Mouse (Mus musculus) hindbrain, embryonic 12.5 days (tissue): ENCODE results near the gene Evc2. TPM values are rescaled to one million over a fixed set of nuclear protein-coding genes. Genes with fewer than 3 reads are reported as not detected.
A peak's percentile ranks its signal among the peaks of the same experiment; 100 is the strongest.

ENCODE experiments used
- ATAC-seq: fragments of 200-750 bp; cut with Nextera tagmentation; 2 replicates; pipeline ENCODE4 v1.8.0; 2017; ENCODE audit warnings: moderate TSS enrichment; ENCODE audit not compliant: low FRiP score
- H3K27ac ChIP-seq: fragments of 300-500 bp; sonication (generic); 2 replicates; pipeline ENCODE4 v1.5.1; 2016; ENCODE audit warnings: mild to moderate bottlenecking
- H3K27me3 ChIP-seq: fragments of 300-500 bp; sonication (generic); 2 replicates; pipeline ENCODE4 v1.6.1; 2016; ENCODE audit warnings: mild to moderate bottlenecking
- H3K36me3 ChIP-seq: fragments of 300-500 bp; sonication (generic); 2 replicates; pipeline ENCODE4 v1.6.1; 2016; ENCODE audit warnings: mild to moderate bottlenecking
- H3K4me1 ChIP-seq: fragments of 300-500 bp; sonication (generic); 2 replicates; pipeline ENCODE4 v1.6.1; 2016
- H3K4me2 ChIP-seq: fragments of 300-500 bp; sonication (generic); replicated peaks from 2 replicates; pipeline ENCODE4 v1.6.1; 2016; ENCODE audit warnings: mild to moderate bottlenecking
- H3K4me3 ChIP-seq: fragments of 300-500 bp; sonication (generic); 2 replicates; pipeline ENCODE4 v1.5.1; 2016; ENCODE audit warnings: mild to moderate bottlenecking
- H3K9ac ChIP-seq: fragments of 300-500 bp; sonication (generic); 2 replicates; pipeline ENCODE4 v1.6.1; 2016; ENCODE audit warnings: mild to moderate bottlenecking, moderate library complexity
- H3K9me3 ChIP-seq: fragments of 300-500 bp; sonication (generic); replicated peaks from 2 replicates; pipeline ENCODE4 v1.6.1; 2016; ENCODE audit warnings: mild to moderate bottlenecking
- WGBS: fragments of 180-500 bp; shearing (Covaris S2); methylation state at CpG from one replicate; pipeline ENCODE4 v1.1.7; 2016; 5-methylcytosine and 5-hydroxymethylcytosine counted together
- polyA plus RNA-seq: library from polyadenylated mRNA; unstranded; fragments of >200 nt; fragmentation: Nextera tagmentation; extraction: Ambion mirVana; gene quantifications from 2 replicates; pipeline ENCODE4 v1.2.1, GENCODE M21; 2016

Evc2 gene
- polyA plus RNA-seq, result 12.3 and 13.3 TPM in 2 replicates

GRCm38 (mm10) chr5:37338288-37338687, at the start of gene Evc2:
TSS of gene Evc2 (plus strand) at chr5:37338499.
- WGBS, result under 1% methylated on average over 27 of the region's 27 CpGs
- ATAC-seq, result peak; percentile 70
- H3K4me1 ChIP-seq, result peaks cover 34% of the 10 kb centered on the region
- H3K9me3 ChIP-seq, result no peaks in the 10 kb centered on the region
- H3K36me3 ChIP-seq, result 0 out of 2 replicates have a peak, but pooled peaks cover 6% of the 10 kb centered on the region
- H3K4me2 ChIP-seq, result peak within 1 kb of the TSS; percentile 95
- H3K27ac ChIP-seq, result no peak within 1 kb of the TSS
- H3K4me3 ChIP-seq, result peak within 1 kb of the TSS; percentile 49
- H3K27me3 ChIP-seq, result peaks cover 11% of the 10 kb centered on the region
- peak within 1 kb of the TSS; percentile 59 for H3K9ac ChIP-seq

- Histone ChIP-seq H3K9ac (no peak overlapping the region), H3K4me3 (no peak overlapping the region), H3K4me1 (no peaks in the 10 kb centered on the region), H3K27me3 (no peaks in the 10 kb centered on the region), H3K36me3 (peaks cover 69% of the 10 kb centered on the region), H3K4me2 (no peak overlapping the region), H3K27ac (no peak overlapping the region), H3K9me3 (no peaks in the 10 kb centered on the region)
- peak; percentile 14; the same call in 1 of the 2 replicates for ATAC-seq
- 15% methylated on average over 3 of the region's 3 CpGs for WGBS
Observed at GRCm38 (mm10) chr5:37289236-37289635, 49.1 kb upstream of the Evc2 start.

- H3K4me2 ChIP-seq, result no peak overlapping the region
- H3K4me1 ChIP-seq, result no peaks in the 10 kb centered on the region
- H3K9ac ChIP-seq, result no peak overlapping the region
- 68% methylated on average over 9 of the region's 9 CpGs for WGBS
- peaks cover 56% of the 10 kb centered on the region for H3K36me3 ChIP-seq
- no peak overlapping the region for H3K4me3 ChIP-seq
- H3K27me3 ChIP-seq, result no peaks in the 10 kb centered on the region
- no peak for ATAC-seq
- H3K27ac ChIP-seq, result no peak overlapping the region
- no peaks in the 10 kb centered on the region for H3K9me3 ChIP-seq
Observed at GRCm38 (mm10) chr5:37290983-37291382, 47.3 kb upstream of the Evc2 start.

- H3K27me3 ChIP-seq, result no peaks in the 10 kb centered on the region
- peaks cover 24% of the 10 kb centered on the region; the same call in 1 of the 2 replicates for H3K36me3 ChIP-seq
- WGBS, result 79% methylated on average over 10 of the region's 10 CpGs
- ATAC-seq, result no peak
- H3K27ac ChIP-seq, result no peak overlapping the region
- H3K4me3 ChIP-seq, result no peak overlapping the region
- H3K9me3 ChIP-seq, result no peaks in the 10 kb centered on the region
- H3K4me1 ChIP-seq, result no peaks in the 10 kb centered on the region
- no peak overlapping the region for H3K9ac ChIP-seq
- H3K4me2 ChIP-seq, result no peak overlapping the region
Observed at GRCm38 (mm10) chr5:37296717-37297116, 41.6 kb upstream of the Evc2 start.

- 27% methylated on average over 7 of the region's 7 CpGs for whole genome bisulfite sequencing
- ATAC-seq, result 0 out of 2 replicates have a peak, but pooled peaks have one; percentile 29
- H3K27ac ChIP-seq, result no peak overlapping the region
- no peaks in the 10 kb centered on the region for H3K4me1 ChIP-seq
- H3K9ac ChIP-seq, result no peak overlapping the region
- no peak overlapping the region for H3K4me3 ChIP-seq
- H3K4me2 ChIP-seq, result no peak overlapping the region
- no peaks in the 10 kb centered on the region for H3K27me3 ChIP-seq
- peaks cover 15% of the 10 kb centered on the region; the same call in 1 of the 2 replicates for H3K36me3 ChIP-seq
- no peaks in the 10 kb centered on the region for H3K9me3 ChIP-seq
Observed at GRCm38 (mm10) chr5:37298370-37298769, 39.9 kb upstream of the Evc2 start.

GRCm38 (mm10) chr5:37310026-37310425, 28.3 kb upstream of the Evc2 start:
- Histone ChIP-seq H3K27me3 (no peaks in the 10 kb centered on the region), H3K4me1 (no peaks in the 10 kb centered on the region), H3K4me2 (no peak overlapping the region), H3K27ac (no peak overlapping the region), H3K9me3 (peaks cover 3% of the 10 kb centered on the region; the same call in 1 of the 2 replicates), H3K9ac (no peak overlapping the region), H3K4me3 (no peak overlapping the region), H3K36me3 (peaks cover 23% of the 10 kb centered on the region)
- 86% methylated on average over 9 of the region's 9 CpGs for WGBS
- ATAC-seq, result no peak

- 86% methylated on average over 12 of the region's 12 CpGs for WGBS
- H3K9ac ChIP-seq, result no peak overlapping the region
- no peak overlapping the region for H3K4me2 ChIP-seq
- H3K36me3 ChIP-seq, result peaks cover 50% of the 10 kb centered on the region
- no peaks in the 10 kb centered on the region for H3K27me3 ChIP-seq
- peaks cover 13% of the 10 kb centered on the region; the same call in 1 of the 2 replicates for H3K9me3 ChIP-seq
- no peak for ATAC-seq
- no peak overlapping the region for H3K4me3 ChIP-seq
- H3K4me1 ChIP-seq, result no peaks in the 10 kb centered on the region
- H3K27ac ChIP-seq, result no peak overlapping the region
Observed at GRCm38 (mm10) chr5:37312980-37313722, 25.1 kb upstream of the Evc2 start.

- no peak overlapping the region for H3K4me2 ChIP-seq
- H3K4me1 ChIP-seq, result no peaks in the 10 kb centered on the region
- no peak overlapping the region for H3K27ac ChIP-seq
- peaks cover 13% of the 10 kb centered on the region; the same call in 1 of the 2 replicates for H3K9me3 ChIP-seq
- peaks cover 60% of the 10 kb centered on the region for H3K36me3 ChIP-seq
- no peak for ATAC-seq
- no peak overlapping the region for H3K9ac ChIP-seq
- H3K27me3 ChIP-seq, result no peaks in the 10 kb centered on the region
- 89% methylated on average over 6 of the region's 6 CpGs for WGBS
- H3K4me3 ChIP-seq, result no peak overlapping the region
Observed at GRCm38 (mm10) chr5:37318715-37319114, 19.6 kb upstream of the Evc2 start.

- Histone ChIP-seq H3K9me3 (peaks cover 9% of the 10 kb centered on the region; the same call in 1 of the 2 replicates), H3K9ac (no peak overlapping the region), H3K4me2 (no peak overlapping the region), H3K27me3 (no peaks in the 10 kb centered on the region), H3K4me3 (no peak overlapping the region), H3K36me3 (peaks cover 50% of the 10 kb centered on the region), H3K4me1 (no peaks in the 10 kb centered on the region), H3K27ac (no peak overlapping the region)
- WGBS, result 79% methylated on average over 3 of the region's 3 CpGs
- ATAC-seq, result no peak
Observed at GRCm38 (mm10) chr5:37320174-37320573, 18.1 kb upstream of the Evc2 start.

- H3K4me1 ChIP-seq, result no peaks in the 10 kb centered on the region
- 91% methylated on average over 4 of the region's 4 CpGs for WGBS
- H3K4me3 ChIP-seq, result no peak overlapping the region
- no peak overlapping the region for H3K27ac ChIP-seq
- H3K9me3 ChIP-seq, result peaks cover 3% of the 10 kb centered on the region; the same call in 1 of the 2 replicates
- H3K4me2 ChIP-seq, result no peak overlapping the region
- no peak for ATAC-seq
- H3K27me3 ChIP-seq, result no peaks in the 10 kb centered on the region
- H3K9ac ChIP-seq, result no peak overlapping the region
- H3K36me3 ChIP-seq, result peaks cover 50% of the 10 kb centered on the region
Observed at GRCm38 (mm10) chr5:37320761-37321160, 17.5 kb upstream of the Evc2 start.

- Histone ChIP-seq H3K9me3 (no peaks in the 10 kb centered on the region), H3K4me2 (no peak overlapping the region), H3K36me3 (peaks cover 37% of the 10 kb centered on the region), H3K27me3 (no peaks in the 10 kb centered on the region), H3K27ac (no peak overlapping the region), H3K9ac (no peak overlapping the region), H3K4me3 (no peak overlapping the region), H3K4me1 (no peaks in the 10 kb centered on the region)
- no peak for ATAC-seq
- WGBS, result 94% methylated on average over 6 of the region's 6 CpGs
Observed at GRCm38 (mm10) chr5:37326675-37327074, 11.6 kb upstream of the Evc2 start.

- Histone ChIP-seq H3K9ac (no peak overlapping the region), H3K36me3 (peaks cover 24% of the 10 kb centered on the region), H3K9me3 (no peaks in the 10 kb centered on the region), H3K4me1 (no peaks in the 10 kb centered on the region), H3K4me3 (no peak overlapping the region), H3K27me3 (no peaks in the 10 kb centered on the region), H3K4me2 (no peak overlapping the region), H3K27ac (no peak overlapping the region)
- WGBS, result 88% methylated on average over 8 of the region's 8 CpGs
- ATAC-seq, result no peak
Observed at GRCm38 (mm10) chr5:37330449-37331132, 7.7 kb upstream of the Evc2 start.
